Mouse (Mus musculus): Measurements from ENCODE around the gene Fzr1.

DNA sequence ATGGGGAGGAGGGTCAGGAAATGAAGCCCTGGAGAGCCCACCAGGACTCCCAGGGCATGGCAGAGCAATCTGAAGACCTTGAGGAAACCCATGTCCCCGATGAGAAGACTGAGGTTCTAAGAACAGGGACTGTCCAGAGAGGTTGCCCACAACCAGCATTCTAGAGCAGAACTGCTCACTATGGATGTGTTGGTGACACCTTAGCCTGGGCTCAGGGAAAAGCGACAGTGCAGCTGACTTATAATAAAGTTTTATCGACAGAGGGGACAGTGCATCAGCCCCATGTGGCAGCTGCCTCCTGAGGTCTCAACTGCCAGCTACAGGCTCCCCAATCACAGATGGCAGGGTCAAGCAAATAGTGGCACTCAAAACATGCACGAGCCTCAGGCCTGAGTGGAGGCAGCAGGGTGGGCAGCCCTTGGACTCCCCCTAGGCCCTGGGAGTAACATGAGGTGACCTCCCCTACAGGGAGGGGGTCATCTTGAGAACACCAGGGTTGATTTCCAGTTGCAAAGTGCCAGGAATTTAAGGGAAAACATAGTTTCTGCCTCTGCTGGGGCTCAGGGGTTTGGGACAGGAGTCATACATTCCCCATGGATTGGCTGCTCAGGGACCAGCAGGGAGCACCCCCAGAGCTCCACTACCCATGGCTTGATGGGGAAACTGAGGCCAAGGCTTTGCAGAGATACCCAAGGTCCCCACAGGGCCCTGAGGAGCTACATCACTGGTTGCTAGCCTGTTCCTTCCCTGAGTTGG, 42.9 kb upstream of the Fzr1 start:
- TF ChIP-seq MYC (IDR thresholded peaks at IDR 0.05; ENCODE audit: low read depth, low read length) (no peak), POLR2AphosphoS5 (IDR thresholded peaks at IDR 0.05; ENCODE audit: borderline replicate concordance, low read depth, low read length) (no peak), ETS1 (IDR thresholded peaks at IDR 0.05; ENCODE audit: low read depth, low read length) (no peak), MYB (IDR thresholded peaks at IDR 0.05; ENCODE audit: low read depth, low read length) (no peak), POLR2A (IDR thresholded peaks at IDR 0.05; ENCODE audit: control insufficient read depth in 1 of 2, insufficient read depth in 1 of 2, low read depth in 1 of 2, low read length in 2 of 2, poor library complexity in 1 of 2) (no peak)

Data from MEL (cell line).